Mouse (Mus musculus): ENCODE results near the gene Dmrt1.

- no peak for TF ChIP-seq POLR2A (IDR thresholded peaks at IDR 0.05; ENCODE audit: borderline replicate concordance, insufficient read depth, low read length)
- no peak for TF ChIP-seq CTCF (IDR thresholded peaks at IDR 0.05; ENCODE audit: borderline replicate concordance, insufficient read depth, low read depth, low read length)
These were observed 44.7 kb upstream of the Dmrt1 start for GRCm38 (mm10) chr19:25460760-25461159.

Measured in cerebellum, adult 2 months (tissue).